Mouse (Mus musculus) midbrain, postnatal 0 days (tissue): ENCODE results near the gene Mmgt2. TPM values are rescaled to one million over a fixed set of nuclear protein-coding genes. Genes with fewer than 3 reads are reported as not detected.
"Not testable (repeated sequence)": the region's sequence is repeated elsewhere in the genome, so short reads cannot be mapped to it uniquely, and the experiment has no call there.

Experiments used
- ATAC-seq: fragments of 200-750 bp; cut with Nextera tagmentation; 2 replicates; pipeline ENCODE4 v1.8.0; 2017; ENCODE audit warnings: moderate number of reproducible peaks, mild to moderate bottlenecking, moderate TSS enrichment, moderate library complexity; ENCODE audit not compliant: low FRiP score
- DNase-seq: peaks from one replicate; pipeline ENCODE4 v3.0.0-alpha.2; 2015; ENCODE audit warnings: low spot score
- H3K27ac ChIP-seq: fragments of 300-500 bp; sonication (generic); 2 replicates; pipeline ENCODE4 v1.5.1; 2014; ENCODE audit warnings: low read depth, mild to moderate bottlenecking, low read length, mixed read lengths
- H3K27me3 ChIP-seq: fragments of 300-500 bp; sonication (generic); 2 replicates; pipeline ENCODE4 v1.6.1; 2014; ENCODE audit warnings: low read length, control low read depth, mixed read lengths; ENCODE audit not compliant: insufficient read depth
- H3K36me3 ChIP-seq: fragments of 300-500 bp; sonication (generic); 2 replicates; pipeline ENCODE4 v1.6.1; 2014; ENCODE audit warnings: low read length, control low read depth, mixed read lengths; ENCODE audit not compliant: insufficient read depth
- H3K4me1 ChIP-seq: fragments of 300-500 bp; sonication (generic); 2 replicates; pipeline ENCODE4 v1.6.1; 2014; ENCODE audit warnings: mild to moderate bottlenecking, control low read depth, antibody characterized with exemption, low read length, mixed read lengths; ENCODE audit not compliant: insufficient read depth
- H3K4me2 ChIP-seq: fragments of 300-500 bp; sonication (generic); 2 replicates; pipeline ENCODE4 v1.6.1; 2014; ENCODE audit warnings: low read depth, mild to moderate bottlenecking, low read length, mixed read lengths; ENCODE audit not compliant: poor library complexity, severe bottlenecking
- H3K4me3 ChIP-seq: fragments of 300-500 bp; sonication (generic); 2 replicates; pipeline ENCODE4 v1.5.1; 2014; ENCODE audit warnings: low read depth, mild to moderate bottlenecking, low read length, moderate library complexity
- H3K9ac ChIP-seq: fragments of 300-500 bp; sonication (generic); replicated peaks from 2 replicates; pipeline ENCODE4 v1.6.1; 2014; ENCODE audit warnings: mild to moderate bottlenecking, low read length, moderate library complexity, mixed read lengths; ENCODE audit not compliant: poor library complexity, severe bottlenecking
- H3K9me3 ChIP-seq: fragments of 300-500 bp; sonication (generic); 2 replicates; pipeline ENCODE4 v1.6.1; 2016; ENCODE audit warnings: low read length, control low read depth
- CTCF ChIP-seq: IDR thresholded peaks from 2 replicates; pipeline ENCODE4 v1.5.1; 2016; ENCODE audit warnings: antibody characterized with exemption, mild to moderate bottlenecking
- WGBS: fragments of 180-500 bp; shearing (Covaris S2); extraction: QIAGEN DNeasy Blood & Tissue Kit; methylation state at CpG from one replicate; pipeline ENCODE4 v1.1.7; 2014; 5-methylcytosine and 5-hydroxymethylcytosine counted together
- polyA plus RNA-seq: library from polyadenylated mRNA; unstranded; fragments of >200 nt; fragmentation: Nextera tagmentation; extraction: Ambion mirVana; gene quantifications from 2 replicates; pipeline ENCODE4 v1.2.1, GENCODE M21; 2015
- total RNA-seq: library from RNA; depleted of rRNA; stranded (reverse); fragments of >200 nt; gene quantifications from 2 replicates; pipeline ENCODE4 v1.2.3, GENCODE M21; 2014

The Mmgt2 gene
- total and polyA plus RNA-seq, 2 experiments from 2014 or later: 22.7 to 58.3 TPM

DNA sequence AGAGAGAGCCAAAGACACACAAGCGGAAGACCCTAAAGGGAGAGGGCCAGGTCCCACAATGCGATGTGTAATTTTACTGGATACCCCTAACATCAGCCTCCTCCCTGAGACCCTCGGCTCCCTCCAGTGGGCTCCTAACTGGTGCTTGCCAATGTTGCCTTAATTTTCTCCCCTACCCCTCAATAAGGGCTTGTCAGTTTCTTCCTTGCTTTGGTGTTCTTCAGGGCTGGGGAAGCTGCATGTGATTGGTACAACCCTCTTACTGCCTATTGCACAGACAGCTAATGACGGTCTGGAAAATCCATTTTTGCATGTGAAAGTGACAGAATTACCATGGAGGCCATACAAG, 2.0 kb upstream of the Mmgt2 start:
- ATAC-seq (no peak), DNase-seq (no peak)
- Histone ChIP-seq H3K27ac (peak overlapping the region; percentile 32; the same call in 1 of the 2 replicates), H3K36me3 (no peaks in the 10 kb centered on the region), H3K27me3 (no peaks in the 10 kb centered on the region), H3K9ac (peak overlapping the region; percentile 42), H3K9me3 (no peaks in the 10 kb centered on the region), H3K4me2 (peak overlapping the region; percentile 95), H3K4me1 (peaks cover 26% of the 10 kb centered on the region), H3K4me3 (peak overlapping the region; percentile 82)
- WGBS: 29% methylated on average over 4 of the region's 4 CpGs
- TF ChIP-seq CTCF: no peak

DNA sequence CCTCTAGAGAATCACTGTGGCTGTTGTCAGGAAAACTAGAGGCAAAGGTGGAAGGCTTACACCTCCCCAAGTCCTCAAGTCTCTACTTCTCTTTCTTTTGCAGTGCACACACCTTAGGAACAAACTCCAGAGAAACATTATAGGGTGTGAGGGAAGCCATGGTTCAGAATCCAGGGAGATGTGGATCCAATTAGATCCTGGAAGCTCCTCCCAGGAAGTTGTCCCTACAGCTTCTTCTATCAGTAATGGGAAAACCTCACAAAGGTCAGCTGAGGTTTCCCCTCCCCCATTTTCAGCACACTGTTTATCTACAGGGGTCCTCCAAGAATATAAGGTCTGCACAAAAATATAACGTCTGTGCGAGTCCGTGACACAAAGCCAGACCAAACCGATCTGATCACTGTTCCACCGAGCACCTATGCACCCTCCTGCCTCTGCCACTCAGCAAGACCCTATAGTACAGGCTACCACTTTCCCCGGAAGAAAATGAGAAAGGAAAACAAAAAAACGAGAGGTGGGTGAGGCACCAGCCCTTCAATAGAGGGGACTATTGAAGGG, 1.4 kb upstream of the Mmgt2 start:
- Histone ChIP-seq H3K4me2 (peak overlapping the region; percentile 95), H3K4me3 (peak overlapping the region; percentile 82), H3K9me3 (no peaks in the 10 kb centered on the region), H3K27me3 (no peaks in the 10 kb centered on the region), H3K4me1 (peaks cover 26% of the 10 kb centered on the region), H3K36me3 (no peaks in the 10 kb centered on the region), H3K9ac (peak overlapping the region; percentile 80; the same call in 1 of the 2 replicates), H3K27ac (0 out of 2 replicates have a peak overlapping the region, but pooled peaks have one; percentile 32)
- 60% methylated on average over 7 of the region's 7 CpGs for WGBS
- no peak for ATAC-seq
- no peak for TF ChIP-seq CTCF
- DNase-seq: no peak

GRCm38 (mm10) chr11:62647661-62648590, 538 bp upstream of the Mmgt2 start, which contains the start of gene Lrrc75a:
TSS of gene Lrrc75a (minus strand) at chr11:62648523.
- H3K4me3 ChIP-seq: peak within 1 kb of the TSS; percentile 82
- H3K4me2 ChIP-seq: peak within 1 kb of the TSS; percentile 95
- peak; percentile 46 for DNase-seq
- H3K4me1 ChIP-seq: peaks cover 26% of the 10 kb centered on the region
- TF ChIP-seq CTCF: no peak
- H3K9me3 ChIP-seq: no peaks in the 10 kb centered on the region
- H3K27me3 ChIP-seq: no peaks in the 10 kb centered on the region
- 1% methylated on average over 39 of the region's 86 CpGs for WGBS
- H3K36me3 ChIP-seq: no peaks in the 10 kb centered on the region
- ATAC-seq: peak; percentile 60
- peak within 1 kb of the TSS; percentile 80 for H3K9ac ChIP-seq
- H3K27ac ChIP-seq: peak within 1 kb of the TSS; percentile 70

DNA sequence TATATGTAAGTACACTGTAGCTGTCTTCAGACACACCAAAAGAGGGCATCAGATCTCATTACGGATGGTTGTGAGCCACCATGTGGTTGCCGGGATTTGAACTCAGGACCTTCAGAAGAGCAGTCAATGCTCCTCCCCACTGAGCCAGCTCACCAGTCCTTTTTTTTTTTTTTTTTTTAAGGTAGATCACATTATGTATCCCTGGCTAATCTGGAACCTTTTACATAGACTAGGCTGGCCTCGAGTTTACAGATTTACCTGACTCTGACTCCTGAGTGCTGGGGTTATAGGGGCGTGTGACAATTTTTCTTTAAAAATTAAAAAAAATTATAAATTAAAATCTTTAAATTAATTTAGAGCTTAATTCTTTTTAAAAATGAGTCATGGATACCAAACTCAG, 1.3 kb downstream of the Mmgt2 start:
- H3K4me3 ChIP-seq, H3K27me3 ChIP-seq, ATAC-seq, H3K27ac ChIP-seq, H3K9me3 ChIP-seq, H3K4me2 ChIP-seq, DNase-seq, H3K9ac ChIP-seq, H3K36me3 ChIP-seq: not testable (repeated sequence)
- peaks cover 17% of the 10 kb centered on the region for H3K4me1 ChIP-seq
- WGBS: 84% methylated on average over 4 of the region's 4 CpGs

- no peak for TF ChIP-seq CTCF
- 89% methylated on average over 3 of the region's 3 CpGs for WGBS
- Histone ChIP-seq H3K9ac (no peak overlapping the region), H3K4me1 (peaks cover 2% of the 10 kb centered on the region), H3K4me3 (no peak overlapping the region), H3K27me3 (no peaks in the 10 kb centered on the region), H3K9me3 (no peaks in the 10 kb centered on the region), H3K4me2 (no peak overlapping the region), H3K27ac (no peak overlapping the region), H3K36me3 (no peaks in the 10 kb centered on the region)
- DNase-seq (no peak), ATAC-seq (no peak)
Measured at GRCm38 (mm10) chr11:62651563-62651962, 3.1 kb downstream of the Mmgt2 start.

DNA sequence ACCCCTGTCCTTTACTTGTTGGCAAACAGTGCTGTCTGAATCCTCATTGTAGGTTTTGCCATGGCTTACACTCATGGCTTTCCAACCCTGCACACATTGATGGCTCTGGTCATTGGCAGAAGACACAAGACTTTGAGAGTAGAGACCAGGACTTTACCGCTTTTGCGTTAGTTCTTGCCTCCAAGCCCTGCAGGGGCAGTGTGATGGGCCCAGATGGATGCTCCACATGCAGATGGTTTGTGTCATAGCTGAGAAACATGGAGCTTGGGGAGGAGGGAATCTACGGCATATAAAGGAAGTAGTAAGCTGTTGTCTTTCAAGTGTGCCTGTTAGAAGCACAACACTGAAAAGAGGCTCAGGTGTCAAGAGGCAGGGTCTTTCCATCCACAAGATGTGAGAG, 3.6 kb downstream of the Mmgt2 start:
- Histone ChIP-seq H3K9me3 (no peaks in the 10 kb centered on the region), H3K9ac (no peak overlapping the region), H3K27ac (no peak overlapping the region), H3K4me2 (no peak overlapping the region), H3K4me3 (no peak overlapping the region), H3K36me3 (no peaks in the 10 kb centered on the region), H3K27me3 (no peaks in the 10 kb centered on the region), H3K4me1 (no peaks in the 10 kb centered on the region)
- no peak for ATAC-seq
- WGBS: 93% methylated on average over 3 of the region's 3 CpGs
- DNase-seq: no peak
- no peak for TF ChIP-seq CTCF
